Mouse (Mus musculus) lung, embryonic 15.5 days (tissue): ENCODE data around the gene Dock9. TPM values are rescaled to one million over a fixed set of nuclear protein-coding genes. Genes with fewer than 3 reads are reported as not detected.

Experiments
- ATAC-seq: fragments of 200-750 bp; cut with Nextera tagmentation; 2 replicates; pipeline ENCODE4 v1.8.0; 2017; ENCODE audit warnings: moderate number of reproducible peaks, borderline replicate concordance; ENCODE audit not compliant: low FRiP score, low TSS enrichment; ENCODE audit errors: extremely low read depth
- H3K27ac ChIP-seq: fragments of 300-500 bp; sonication (generic); 2 replicates; pipeline ENCODE4 v1.5.1; 2015; ENCODE audit warnings: moderate library complexity, mild to moderate bottlenecking, inconsistent platforms
- H3K27me3 ChIP-seq: fragments of 300-500 bp; sonication (generic); 2 replicates; pipeline ENCODE4 v1.6.1; 2015; ENCODE audit warnings: inconsistent platforms
- H3K36me3 ChIP-seq: fragments of 300-500 bp; sonication (generic); 2 replicates; pipeline ENCODE4 v1.6.1; 2015; ENCODE audit warnings: inconsistent platforms
- H3K4me1 ChIP-seq: fragments of 300-500 bp; sonication (generic); 2 replicates; pipeline ENCODE4 v1.6.1; 2015; ENCODE audit warnings: inconsistent platforms
- H3K4me2 ChIP-seq: fragments of 300-500 bp; sonication (generic); 2 replicates; pipeline ENCODE4 v1.6.1; 2015; ENCODE audit warnings: inconsistent platforms, mild to moderate bottlenecking, moderate library complexity
- H3K4me3 ChIP-seq: fragments of 300-500 bp; sonication (generic); 2 replicates; pipeline ENCODE4 v1.5.1; 2015; ENCODE audit warnings: mild to moderate bottlenecking, inconsistent platforms
- H3K9ac ChIP-seq: fragments of 300-500 bp; sonication (generic); 2 replicates; pipeline ENCODE4 v1.6.1; 2015; ENCODE audit warnings: inconsistent platforms
- H3K9me3 ChIP-seq: fragments of 300-500 bp; sonication (generic); 2 replicates; pipeline ENCODE4 v1.6.1; 2016; ENCODE audit warnings: inconsistent platforms
- WGBS: fragments of 180-500 bp; shearing (Covaris S2); methylation state at CpG from one replicate; pipeline ENCODE4 v1.1.7; 2015; 5-methylcytosine and 5-hydroxymethylcytosine counted together
- polyA plus RNA-seq: library from polyadenylated mRNA; unstranded; fragments of >200 nt; fragmentation: Nextera tagmentation; extraction: Ambion mirVana; gene quantifications from 2 replicates; pipeline ENCODE4 v1.2.1, GENCODE M21; 2015

Gene Dock9
- polyA plus RNA-seq, 1 experiment from 2014 or later, result 11.0 TPM

- H3K27ac ChIP-seq, result no peak overlapping the region
- no peaks in the 10 kb centered on the region for H3K9me3 ChIP-seq
- H3K4me2 ChIP-seq, result no peak overlapping the region
- no peak for ATAC-seq
- H3K4me3 ChIP-seq, result no peak overlapping the region
- WGBS, result 28% methylated on average over 5 of the region's 5 CpGs
- H3K27me3 ChIP-seq, result no peaks in the 10 kb centered on the region
- H3K4me1 ChIP-seq, result peaks cover 5% of the 10 kb centered on the region; the same call in 1 of the 2 replicates
- H3K9ac ChIP-seq, result no peak overlapping the region
- H3K36me3 ChIP-seq, result peaks cover 4% of the 10 kb centered on the region; the same call in 1 of the 2 replicates
Observed at GRCm38 (mm10) chr14:121608522-121608921, 189.1 kb downstream of the Dock9 start.

GRCm38 (mm10) chr14:121606433-121606832 lies 191.2 kb downstream of the Dock9 start:
- no peak overlapping the region for H3K4me2 ChIP-seq
- H3K36me3 ChIP-seq, result peaks cover 9% of the 10 kb centered on the region; the same call in 1 of the 2 replicates
- no peaks in the 10 kb centered on the region for H3K27me3 ChIP-seq
- no peaks in the 10 kb centered on the region for H3K9me3 ChIP-seq
- 70% methylated on average over 7 of the region's 7 CpGs for WGBS
- no peak for ATAC-seq
- H3K4me1 ChIP-seq, result peaks cover 5% of the 10 kb centered on the region; the same call in 1 of the 2 replicates
- H3K27ac ChIP-seq, result no peak overlapping the region
- H3K4me3 ChIP-seq, result no peak overlapping the region
- no peak overlapping the region for H3K9ac ChIP-seq

- H3K27me3 ChIP-seq, result no peaks in the 10 kb centered on the region
- ATAC-seq, result no peak
- 68% methylated on average over 7 of the region's 7 CpGs for WGBS
Observed at GRCm38 (mm10) chr14:121605260-121605659, 192.4 kb downstream of the Dock9 start.

GRCm38 (mm10) chr14:121604565-121604964 lies 193.1 kb downstream of the Dock9 start:
- no peaks in the 10 kb centered on the region for H3K9me3 ChIP-seq
- 77% methylated on average over 4 of the region's 4 CpGs for WGBS

More at GRCm38 (mm10) chr14:121605260-121605659, 192.4 kb downstream of the Dock9 start:
- no peak overlapping the region for H3K4me3 ChIP-seq
- H3K36me3 ChIP-seq, result peaks cover 12% of the 10 kb centered on the region; the same call in 1 of the 2 replicates
- H3K4me2 ChIP-seq, result no peak overlapping the region
- H3K9ac ChIP-seq, result no peak overlapping the region
- H3K27ac ChIP-seq, result no peak overlapping the region
- H3K9me3 ChIP-seq, result no peaks in the 10 kb centered on the region
- H3K4me1 ChIP-seq, result peaks cover 5% of the 10 kb centered on the region; the same call in 1 of the 2 replicates

GRCm38 (mm10) chr14:121602610-121603009 lies 195.0 kb downstream of the Dock9 start:
- Histone ChIP-seq H3K27ac (no peak overlapping the region), H3K9me3 (no peaks in the 10 kb centered on the region), H3K9ac (no peak overlapping the region), H3K27me3 (no peaks in the 10 kb centered on the region), H3K36me3 (peaks cover 14% of the 10 kb centered on the region; the same call in 1 of the 2 replicates), H3K4me3 (no peak overlapping the region), H3K4me2 (no peak overlapping the region), H3K4me1 (no peaks in the 10 kb centered on the region)
- ATAC-seq, result no peak
- 78% methylated on average over 6 of the region's 6 CpGs for WGBS

More at GRCm38 (mm10) chr14:121604565-121604964, 193.1 kb downstream of the Dock9 start:
- H3K36me3 ChIP-seq, result peaks cover 14% of the 10 kb centered on the region; the same call in 1 of the 2 replicates
- H3K4me1 ChIP-seq, result peaks cover 5% of the 10 kb centered on the region; the same call in 1 of the 2 replicates
- no peak overlapping the region for H3K4me3 ChIP-seq
- H3K9ac ChIP-seq, result no peak overlapping the region
- ATAC-seq, result no peak
- no peak overlapping the region; the same call in 1 of the 2 replicates for H3K27ac ChIP-seq
- no peak overlapping the region for H3K4me2 ChIP-seq
- H3K27me3 ChIP-seq, result no peaks in the 10 kb centered on the region

GRCm38 (mm10) chr14:121600538-121600937 lies 197.1 kb downstream of the Dock9 start:
- no peak for ATAC-seq
- Histone ChIP-seq H3K4me2 (no peak overlapping the region), H3K36me3 (peaks cover 18% of the 10 kb centered on the region; the same call in 1 of the 2 replicates), H3K9ac (no peak overlapping the region), H3K4me1 (no peaks in the 10 kb centered on the region), H3K4me3 (no peak overlapping the region), H3K27me3 (no peaks in the 10 kb centered on the region), H3K9me3 (no peaks in the 10 kb centered on the region), H3K27ac (no peak overlapping the region)
- 91% methylated on average over 4 of the region's 4 CpGs for WGBS

- Histone ChIP-seq H3K4me2 (no peak overlapping the region), H3K4me1 (peaks cover 19% of the 10 kb centered on the region), H3K4me3 (no peak overlapping the region), H3K9me3 (no peaks in the 10 kb centered on the region), H3K36me3 (0 out of 2 replicates have a peak, but pooled peaks cover 9% of the 10 kb centered on the region), H3K9ac (no peak overlapping the region), H3K27me3 (no peaks in the 10 kb centered on the region), H3K27ac (no peak overlapping the region)
- ATAC-seq, result no peak
- WGBS, result 89% methylated on average over 6 of the region's 6 CpGs
Observed at GRCm38 (mm10) chr14:121597073-121597472, 200.6 kb downstream of the Dock9 start.

- Histone ChIP-seq H3K36me3 (0 out of 2 replicates have a peak, but pooled peaks cover 9% of the 10 kb centered on the region), H3K9me3 (no peaks in the 10 kb centered on the region), H3K27me3 (no peaks in the 10 kb centered on the region), H3K4me2 (no peak overlapping the region), H3K4me1 (peaks cover 24% of the 10 kb centered on the region), H3K9ac (no peak overlapping the region), H3K4me3 (no peak overlapping the region), H3K27ac (no peak overlapping the region)
- ATAC-seq, result no peak
- 81% methylated on average over 9 of the region's 9 CpGs for WGBS
Observed at GRCm38 (mm10) chr14:121596631-121597030, 201.0 kb downstream of the Dock9 start.

- Histone ChIP-seq H3K27me3 (no peaks in the 10 kb centered on the region), H3K4me2 (no peak overlapping the region), H3K27ac (no peak overlapping the region), H3K4me1 (peaks cover 29% of the 10 kb centered on the region), H3K9ac (no peak overlapping the region), H3K36me3 (0 out of 2 replicates have a peak, but pooled peaks cover 3% of the 10 kb centered on the region), H3K4me3 (no peak overlapping the region), H3K9me3 (no peaks in the 10 kb centered on the region)
- WGBS, result 58% methylated on average over 5 of the region's 5 CpGs
- no peak for ATAC-seq
Observed at GRCm38 (mm10) chr14:121594684-121595083, 203.0 kb downstream of the Dock9 start.

- Histone ChIP-seq H3K27me3 (no peaks in the 10 kb centered on the region), H3K4me1 (peaks cover 39% of the 10 kb centered on the region), H3K9ac (no peak overlapping the region), H3K4me3 (no peak overlapping the region), H3K9me3 (no peaks in the 10 kb centered on the region), H3K27ac (peak overlapping the region; percentile 62), H3K36me3 (0 out of 2 replicates have a peak, but pooled peaks cover 3% of the 10 kb centered on the region), H3K4me2 (0 out of 2 replicates have a peak overlapping the region, but pooled peaks have one; percentile 16)
- 31% methylated on average over 10 of the region's 10 CpGs for WGBS
- peak; percentile 62; the same call in 1 of the 2 replicates for ATAC-seq
Observed at GRCm38 (mm10) chr14:121593313-121593929, 204.2 kb downstream of the Dock9 start.

- Histone ChIP-seq H3K27me3 (no peaks in the 10 kb centered on the region), H3K4me2 (0 out of 2 replicates have a peak overlapping the region, but pooled peaks have one; percentile 16), H3K27ac (peak overlapping the region; percentile 62), H3K9me3 (no peaks in the 10 kb centered on the region), H3K36me3 (0 out of 2 replicates have a peak, but pooled peaks cover 3% of the 10 kb centered on the region), H3K4me3 (no peak overlapping the region), H3K4me1 (peaks cover 39% of the 10 kb centered on the region), H3K9ac (no peak overlapping the region)
- ATAC-seq, result peak; percentile 41; the same call in 1 of the 2 replicates
- 32% methylated on average over 3 of the region's 3 CpGs for WGBS
Observed at GRCm38 (mm10) chr14:121592890-121593289, 204.7 kb downstream of the Dock9 start.

GRCm38 (mm10) chr14:121592356-121592755 lies 205.3 kb downstream of the Dock9 start:
- Histone ChIP-seq H3K36me3 (0 out of 2 replicates have a peak, but pooled peaks cover 3% of the 10 kb centered on the region), H3K9ac (no peak overlapping the region), H3K4me3 (no peak overlapping the region), H3K4me2 (no peak overlapping the region), H3K4me1 (peaks cover 39% of the 10 kb centered on the region), H3K27ac (peak overlapping the region; percentile 62), H3K9me3 (no peaks in the 10 kb centered on the region), H3K27me3 (no peaks in the 10 kb centered on the region)
- WGBS, result 41% methylated on average over 9 of the region's 9 CpGs
- peak; percentile 15; the same call in 1 of the 2 replicates for ATAC-seq
